Mouse (Mus musculus) cerebellum, adult 2 months (tissue): ENCODE measurements at regions not wholly inside any gene's neighbourhood (a gene's known extent, or its start where the extent isn't known, plus 50 kb on each side); places are given as distances from the start of the nearest gene placed in this dataset.

Experiments used
- CTCF ChIP-seq: fragments of 200-500 bp; IDR thresholded peaks from 2 replicates; pipeline ENCODE4 v1.5.1; 2011; ENCODE audit warnings: low read depth, mild to moderate bottlenecking, control low read depth, low read length, moderate library complexity, borderline replicate concordance; ENCODE audit not compliant: insufficient read depth
- POLR2A ChIP-seq: fragments of 200-500 bp; IDR thresholded peaks from 2 replicates; pipeline ENCODE4 v1.6.1; 2011; ENCODE audit warnings: low read length, control low read depth, borderline replicate concordance; ENCODE audit not compliant: insufficient read depth

GRCm38 (mm10) chr8:8499921-8500320 is 161.1 kb downstream of the Efnb2 start:
- TF ChIP-seq CTCF (no peak), POLR2A (no peak)
